Mouse (Mus musculus): ENCODE results near the gene Acss1.

Gene Acss1

GRCm38 (mm10) chr2:150569847-150570590 is 98.3 kb downstream of the Acss1 start, which contains the start of gene Cst7:
Gene Cst7, plus strand, starts transcription at chr2:150570415.
- no peak for DNase-seq (ENCODE audit: low spot score in 2 of 2)
